Mouse (Mus musculus) neural tube, embryonic 13.5 days (tissue): ENCODE results near the gene Srsf1. TPM values are rescaled to one million over a fixed set of nuclear protein-coding genes. Genes with fewer than 3 reads are reported as not detected.
A peak's percentile ranks its signal among the peaks of the same experiment; 100 is the strongest.

ENCODE experiments used
- ATAC-seq: fragments of 200-750 bp; cut with Nextera tagmentation; 2 replicates; pipeline ENCODE4 v1.8.0; 2017; ENCODE audit warnings: low read depth, mild to moderate bottlenecking, moderate TSS enrichment, moderate library complexity
- H3K27ac ChIP-seq: fragments of 300-500 bp; sonication (generic); replicated peaks from 2 replicates; pipeline ENCODE4 v1.5.1; 2015; ENCODE audit warnings: moderate library complexity, mild to moderate bottlenecking, inconsistent platforms
- H3K27me3 ChIP-seq: fragments of 300-500 bp; sonication (generic); 2 replicates; pipeline ENCODE4 v1.6.1; 2015; ENCODE audit warnings: mild to moderate bottlenecking, inconsistent platforms
- H3K36me3 ChIP-seq: fragments of 300-500 bp; sonication (generic); 2 replicates; pipeline ENCODE4 v1.6.1; 2015; ENCODE audit warnings: mild to moderate bottlenecking, inconsistent platforms
- H3K4me1 ChIP-seq: fragments of 300-500 bp; sonication (generic); replicated peaks from 2 replicates; pipeline ENCODE4 v1.6.1; 2015; ENCODE audit warnings: inconsistent platforms
- H3K4me2 ChIP-seq: fragments of 300-500 bp; sonication (generic); 2 replicates; pipeline ENCODE4 v1.6.1; 2015; ENCODE audit warnings: inconsistent platforms, mild to moderate bottlenecking, moderate library complexity
- H3K4me3 ChIP-seq: fragments of 300-500 bp; sonication (generic); 2 replicates; pipeline ENCODE4 v1.5.1; 2015; ENCODE audit warnings: mild to moderate bottlenecking, inconsistent platforms
- H3K9ac ChIP-seq: fragments of 300-500 bp; sonication (generic); 2 replicates; pipeline ENCODE4 v1.6.1; 2015; ENCODE audit warnings: moderate library complexity, mild to moderate bottlenecking, inconsistent platforms
- H3K9me3 ChIP-seq: fragments of 300-500 bp; sonication (generic); 2 replicates; pipeline ENCODE4 v1.6.1; 2016; ENCODE audit warnings: inconsistent platforms
- WGBS: fragments of 180-500 bp; shearing (Covaris S2); methylation state at CpG from one replicate; pipeline ENCODE4 v1.1.7; 2015; 5-methylcytosine and 5-hydroxymethylcytosine counted together
- polyA plus RNA-seq: library from polyadenylated mRNA; unstranded; fragments of >200 nt; fragmentation: Nextera tagmentation; extraction: Ambion mirVana; gene quantifications from 2 replicates; pipeline ENCODE4 v1.2.1, GENCODE M21; 2015

Srsf1 gene
- polyA plus RNA-seq, 1 experiment from 2014 or later = 281 TPM

DNA sequence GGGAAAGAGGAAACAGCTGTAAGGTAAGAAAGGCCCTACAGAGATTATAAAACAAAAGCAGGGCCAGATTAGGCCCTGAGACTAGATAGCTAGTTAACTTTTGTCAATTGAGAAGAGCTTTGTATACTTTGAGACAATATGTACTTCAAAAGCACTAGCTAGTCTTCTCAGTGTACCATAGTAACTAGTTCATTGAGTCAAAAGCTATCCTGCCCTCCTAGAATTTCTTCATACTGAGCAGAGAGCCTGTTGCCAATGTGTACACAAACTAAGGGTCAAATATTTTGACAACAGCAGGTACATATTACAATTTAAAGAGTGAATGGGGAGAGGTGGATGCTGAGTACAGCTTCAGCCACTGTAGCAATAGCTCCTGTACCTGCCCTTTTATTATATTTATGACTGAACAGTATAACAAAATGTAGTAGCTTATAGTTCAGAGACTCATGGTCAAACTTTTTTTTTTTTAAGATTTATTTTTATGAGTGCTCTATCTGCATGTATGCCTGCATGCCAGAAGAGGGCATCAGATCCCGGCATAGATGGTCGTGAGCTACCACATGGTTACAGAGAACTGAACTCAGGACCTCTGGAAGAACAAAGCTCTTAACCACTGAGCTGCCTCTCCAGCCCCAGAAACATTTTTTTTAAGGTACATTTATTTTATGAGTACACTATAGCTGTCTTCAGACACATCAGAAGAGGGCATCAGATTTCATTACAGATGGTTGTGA lies 14.9 kb downstream of the Srsf1 start:
- Histone ChIP-seq H3K27me3 (no peaks in the 10 kb centered on the region), H3K36me3 (no peaks in the 10 kb centered on the region), H3K4me3 (no peak overlapping the region), H3K4me2 (no peak overlapping the region), H3K4me1 (peaks cover 6% of the 10 kb centered on the region), H3K27ac (no peak overlapping the region), H3K9ac (no peak overlapping the region), H3K9me3 (no peaks in the 10 kb centered on the region)
- ATAC-seq = no peak
- WGBS = 91% methylated on average over 2 of the region's 2 CpGs

GRCm38 (mm10) chr11:88065732-88066131 lies 18.6 kb downstream of the Srsf1 start:
- Histone ChIP-seq H3K4me2 (no peak overlapping the region), H3K36me3 (no peaks in the 10 kb centered on the region), H3K9me3 (no peaks in the 10 kb centered on the region), H3K4me3 (no peak overlapping the region), H3K4me1 (peaks cover 25% of the 10 kb centered on the region), H3K27me3 (no peaks in the 10 kb centered on the region), H3K27ac (no peak overlapping the region), H3K9ac (no peak overlapping the region)
- ATAC-seq = no peak

DNA sequence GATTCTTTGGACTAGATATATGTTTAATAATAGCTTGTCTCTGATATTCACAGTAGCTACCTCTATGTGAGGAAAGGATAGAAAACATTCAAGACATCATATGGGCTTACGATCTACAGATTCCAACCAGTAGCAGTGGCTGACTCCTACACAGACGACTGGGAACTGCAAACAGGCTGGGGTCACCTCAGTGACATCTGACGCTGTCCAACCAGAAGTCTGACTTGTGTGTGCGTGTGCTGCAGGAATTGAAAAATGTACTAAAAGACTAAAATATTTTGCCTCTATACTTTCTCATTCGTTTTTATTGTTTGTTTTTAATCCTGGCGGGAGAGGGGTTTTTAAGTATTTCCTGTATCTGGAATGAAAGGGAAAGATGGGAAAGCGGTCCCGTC lies 20.0 kb downstream of the Srsf1 start:
- ATAC-seq = no peak
- Histone ChIP-seq H3K4me3 (peak overlapping the region; percentile 93), H3K4me2 (peak overlapping the region; percentile 91), H3K4me1 (peaks cover 40% of the 10 kb centered on the region), H3K9ac (peak overlapping the region; percentile 100), H3K9me3 (no peaks in the 10 kb centered on the region), H3K27ac (peak overlapping the region; percentile 99), H3K36me3 (no peaks in the 10 kb centered on the region), H3K27me3 (no peaks in the 10 kb centered on the region)
- WGBS = 2% methylated on average over 8 of the region's 8 CpGs

GRCm38 (mm10) chr11:88067586-88068410 lies 20.6 kb downstream of the Srsf1 start, which contains the start of gene Vezf1:
Vezf1 (plus strand) TSS chr11:88068279.
- Histone ChIP-seq H3K4me2 (peak within 1 kb of the TSS; percentile 91), H3K27me3 (no peaks in the 10 kb centered on the region), H3K4me1 (peaks cover 46% of the 10 kb centered on the region), H3K9me3 (no peaks in the 10 kb centered on the region), H3K27ac (peak within 1 kb of the TSS; percentile 99), H3K4me3 (peak within 1 kb of the TSS; percentile 93), H3K36me3 (no peaks in the 10 kb centered on the region), H3K9ac (peak within 1 kb of the TSS; percentile 100)
- ATAC-seq = peak; percentile 91
- WGBS = under 1% methylated on average over 27 of the region's 81 CpGs

- peak; percentile 78 for ATAC-seq
- Histone ChIP-seq H3K4me2 (peak overlapping the region; percentile 91), H3K27ac (peak overlapping the region; percentile 99), H3K27me3 (no peaks in the 10 kb centered on the region), H3K36me3 (peaks cover 8% of the 10 kb centered on the region), H3K9me3 (no peaks in the 10 kb centered on the region), H3K4me3 (peak overlapping the region; percentile 93), H3K9ac (peak overlapping the region; percentile 100), H3K4me1 (peaks cover 54% of the 10 kb centered on the region)
- WGBS = under 1% methylated on average over 51 of the region's 92 CpGs
Observed at GRCm38 (mm10) chr11:88068411-88069245, 21.5 kb downstream of the Srsf1 start.

GRCm38 (mm10) chr11:88069246-88069570 lies 22.0 kb downstream of the Srsf1 start:
- H3K9ac ChIP-seq = peak overlapping the region; percentile 100
- peaks cover 59% of the 10 kb centered on the region for H3K4me1 ChIP-seq
- H3K4me2 ChIP-seq = peak overlapping the region; percentile 91
- H3K36me3 ChIP-seq = peaks cover 12% of the 10 kb centered on the region
- WGBS = 0% methylated on average over 12 of the region's 12 CpGs
- H3K9me3 ChIP-seq = no peaks in the 10 kb centered on the region
- H3K27ac ChIP-seq = peak overlapping the region; percentile 99
- ATAC-seq = no peak
- no peaks in the 10 kb centered on the region for H3K27me3 ChIP-seq
- peak overlapping the region; percentile 93 for H3K4me3 ChIP-seq

- Histone ChIP-seq H3K27ac (no peak overlapping the region), H3K9ac (peak overlapping the region; percentile 100), H3K36me3 (peaks cover 22% of the 10 kb centered on the region), H3K4me2 (peak overlapping the region; percentile 91), H3K4me3 (peak overlapping the region; percentile 93), H3K9me3 (no peaks in the 10 kb centered on the region), H3K4me1 (peaks cover 69% of the 10 kb centered on the region), H3K27me3 (no peaks in the 10 kb centered on the region)
- 9% methylated on average over 4 of the region's 4 CpGs for WGBS
- ATAC-seq = no peak
Observed at GRCm38 (mm10) chr11:88070392-88070791, 23.2 kb downstream of the Srsf1 start.

GRCm38 (mm10) chr11:88071113-88071512 lies 23.9 kb downstream of the Srsf1 start:
- 60% methylated on average over 5 of the region's 5 CpGs for WGBS
- Histone ChIP-seq H3K9ac (peak overlapping the region; percentile 100), H3K27ac (no peak overlapping the region), H3K4me3 (peak overlapping the region; percentile 93), H3K9me3 (no peaks in the 10 kb centered on the region), H3K36me3 (peaks cover 23% of the 10 kb centered on the region), H3K4me1 (peaks cover 77% of the 10 kb centered on the region), H3K4me2 (peak overlapping the region; percentile 91), H3K27me3 (no peaks in the 10 kb centered on the region)
- no peak for ATAC-seq

- peak overlapping the region; percentile 0; the same call in 1 of the 2 replicates for H3K4me3 ChIP-seq
- no peaks in the 10 kb centered on the region for H3K9me3 ChIP-seq
- peaks cover 44% of the 10 kb centered on the region for H3K36me3 ChIP-seq
- H3K27me3 ChIP-seq = no peaks in the 10 kb centered on the region
- no peak overlapping the region for H3K9ac ChIP-seq
- 90% methylated on average over 14 of the region's 14 CpGs for WGBS
- ATAC-seq = no peak
- H3K27ac ChIP-seq = no peak overlapping the region
- H3K4me1 ChIP-seq = peaks cover 67% of the 10 kb centered on the region
- H3K4me2 ChIP-seq = no peak overlapping the region
Observed at GRCm38 (mm10) chr11:88073343-88073875, 26.2 kb downstream of the Srsf1 start.

DNA sequence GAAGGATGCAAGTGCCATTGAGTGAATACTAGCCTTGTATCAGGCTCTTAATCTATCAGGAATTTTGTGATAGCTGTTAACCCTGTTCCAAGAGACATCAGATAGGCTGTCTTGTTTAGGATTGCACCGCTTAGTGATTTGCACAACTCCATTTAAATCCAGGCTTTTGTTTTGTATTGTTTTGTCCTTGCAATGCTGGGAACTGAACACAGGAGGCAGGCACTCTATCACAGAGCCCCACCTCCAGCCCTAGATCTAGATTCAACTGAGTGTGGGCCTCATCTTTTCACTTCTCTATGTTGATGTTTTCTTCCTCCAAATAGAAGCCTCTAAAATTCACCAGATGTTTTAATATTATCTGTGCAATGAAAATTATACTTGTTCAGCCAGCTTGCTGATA lies 28.5 kb downstream of the Srsf1 start:
- no peak for ATAC-seq
- H3K4me3 ChIP-seq = no peak overlapping the region

DNA sequence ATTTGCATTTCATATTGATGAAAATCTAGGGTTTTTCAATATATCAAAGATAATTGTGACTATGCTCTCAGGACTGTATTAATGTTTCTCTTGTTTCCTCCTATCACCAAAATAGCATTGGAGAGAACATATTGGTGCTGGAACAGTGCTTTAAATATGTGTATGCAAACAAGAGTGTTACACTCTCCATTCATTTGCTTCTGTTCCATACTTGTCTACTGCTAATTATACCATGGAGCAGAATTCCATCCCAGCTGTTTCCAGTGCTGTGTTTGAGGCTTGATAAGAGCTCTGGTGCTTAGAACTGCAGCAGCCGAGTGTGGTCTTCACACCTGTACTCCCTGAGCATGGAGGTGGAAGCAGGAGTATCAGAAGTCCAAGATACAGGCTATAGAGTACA lies 29.2 kb downstream of the Srsf1 start:
- Histone ChIP-seq H3K27me3 (no peaks in the 10 kb centered on the region), H3K4me1 (peaks cover 46% of the 10 kb centered on the region), H3K4me2 (no peak overlapping the region), H3K36me3 (peaks cover 74% of the 10 kb centered on the region), H3K9ac (no peak overlapping the region), H3K9me3 (no peaks in the 10 kb centered on the region), H3K27ac (no peak overlapping the region), H3K4me3 (no peak overlapping the region)
- ATAC-seq = no peak
- WGBS = 90% methylated on average over 1 of the region's 1 CpGs

More for the DNA sequence above, 28.5 kb downstream of the Srsf1 start:
- WGBS = 27% methylated on average over 1 of the region's 1 CpGs
- no peaks in the 10 kb centered on the region for H3K9me3 ChIP-seq
- no peak overlapping the region for H3K27ac ChIP-seq
- H3K4me1 ChIP-seq = peaks cover 52% of the 10 kb centered on the region
- no peak overlapping the region for H3K9ac ChIP-seq
- H3K36me3 ChIP-seq = peaks cover 67% of the 10 kb centered on the region
- H3K4me2 ChIP-seq = no peak overlapping the region
- H3K27me3 ChIP-seq = no peaks in the 10 kb centered on the region
